Mouse (Mus musculus) lung, adult 2 months (tissue): ENCODE results near the gene Lypd8. TPM values are rescaled to one million over a fixed set of nuclear protein-coding genes. Genes with fewer than 3 reads are reported as not detected.
A peak's percentile ranks its signal among the peaks of the same experiment; 100 is the strongest.

Experiments used
- DNase-seq: peaks from one replicate; pipeline ENCODE4 v3.0.0; 2022
- H3K4me1 ChIP-seq: fragments of 200-500 bp; 2 replicates; pipeline ENCODE4 v1.6.1; 2011; ENCODE audit warnings: low read length; ENCODE audit not compliant: control insufficient read depth, insufficient read depth
- H3K4me3 ChIP-seq: fragments of 200-500 bp; replicated peaks from 2 replicates; pipeline ENCODE3; 2011; ENCODE audit warnings: low read depth, mild to moderate bottlenecking, control low read depth, low read length; ENCODE audit errors: extremely low read depth
- CTCF ChIP-seq: fragments of 200-500 bp; IDR thresholded peaks from 2 replicates; pipeline ENCODE4 v1.5.1; 2011; ENCODE audit warnings: mild to moderate bottlenecking, low read length, control low read depth; ENCODE audit not compliant: insufficient read depth
- POLR2A ChIP-seq: fragments of 200-500 bp; IDR thresholded peaks from 2 replicates; pipeline ENCODE4 v1.6.1; 2011; ENCODE audit warnings: low read depth, mild to moderate bottlenecking, control low read depth, low read length, borderline replicate concordance; ENCODE audit errors: extremely low read depth
- WGBS: fragments of 180-500 bp; shearing (Covaris S2); methylation state at CpG from one replicate; pipeline ENCODE4 v1.1.7; 2018; 5-methylcytosine and 5-hydroxymethylcytosine counted together
- polyA plus RNA-seq: library from polyadenylated mRNA; depleted of rRNA; stranded (reverse); fragments of >200 nt; gene quantifications from 2 replicates; pipeline ENCODE4 v1.2.3, GENCODE M21; 2012; rRNA removed

Gene Lypd8
- 0.71 and 47.1 TPM in 2 replicates for polyA plus RNA-seq

DNA sequence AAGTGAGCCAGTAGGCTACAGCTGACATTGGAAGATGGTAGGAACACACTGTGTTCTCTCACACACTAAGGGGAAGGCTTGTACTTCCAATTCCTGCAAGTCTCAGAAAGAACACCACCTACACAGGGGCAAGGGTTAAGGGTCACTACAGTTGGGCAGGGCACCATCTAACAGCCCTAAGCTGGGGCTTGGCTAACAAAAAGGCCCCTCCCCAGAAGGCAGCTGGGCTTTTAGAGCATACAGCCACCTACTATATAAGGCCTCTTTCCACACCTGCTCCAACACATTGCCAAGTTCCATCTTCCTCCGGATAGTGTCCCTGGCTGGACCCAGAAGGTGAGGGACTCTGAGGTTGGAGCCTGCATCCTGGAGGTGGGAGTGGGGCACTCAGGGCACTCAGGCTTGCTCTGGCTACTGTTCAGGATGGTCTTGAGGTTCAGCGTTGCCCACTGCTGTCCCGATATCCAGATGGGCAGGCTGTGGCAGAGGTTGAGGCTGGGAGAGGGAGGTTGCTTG is at the start of gene Lypd8:
Lypd8 (plus strand) TSS at position 281 of the 516 bp plus-strand sequence.
- Histone ChIP-seq H3K4me3 (no peak within 1 kb of the TSS), H3K4me1 (no peaks in the 10 kb centered on the region)
- TF ChIP-seq CTCF (no peak), POLR2A (no peak)
- 92% methylated on average over 3 of the region's 3 CpGs for WGBS
- no peak for DNase-seq

- H3K4me3 ChIP-seq: peak overlapping the region; percentile 83
- no peak for TF ChIP-seq POLR2A
- no peak for TF ChIP-seq CTCF
- WGBS: under 1% methylated on average over 21 of the region's 21 CpGs
- no peak for DNase-seq
- H3K4me1 ChIP-seq: peaks cover 2% of the 10 kb centered on the region
Measured at GRCm38 (mm10) chr11:58329906-58330275, 49.0 kb upstream of the Lypd8 start.

DNA sequence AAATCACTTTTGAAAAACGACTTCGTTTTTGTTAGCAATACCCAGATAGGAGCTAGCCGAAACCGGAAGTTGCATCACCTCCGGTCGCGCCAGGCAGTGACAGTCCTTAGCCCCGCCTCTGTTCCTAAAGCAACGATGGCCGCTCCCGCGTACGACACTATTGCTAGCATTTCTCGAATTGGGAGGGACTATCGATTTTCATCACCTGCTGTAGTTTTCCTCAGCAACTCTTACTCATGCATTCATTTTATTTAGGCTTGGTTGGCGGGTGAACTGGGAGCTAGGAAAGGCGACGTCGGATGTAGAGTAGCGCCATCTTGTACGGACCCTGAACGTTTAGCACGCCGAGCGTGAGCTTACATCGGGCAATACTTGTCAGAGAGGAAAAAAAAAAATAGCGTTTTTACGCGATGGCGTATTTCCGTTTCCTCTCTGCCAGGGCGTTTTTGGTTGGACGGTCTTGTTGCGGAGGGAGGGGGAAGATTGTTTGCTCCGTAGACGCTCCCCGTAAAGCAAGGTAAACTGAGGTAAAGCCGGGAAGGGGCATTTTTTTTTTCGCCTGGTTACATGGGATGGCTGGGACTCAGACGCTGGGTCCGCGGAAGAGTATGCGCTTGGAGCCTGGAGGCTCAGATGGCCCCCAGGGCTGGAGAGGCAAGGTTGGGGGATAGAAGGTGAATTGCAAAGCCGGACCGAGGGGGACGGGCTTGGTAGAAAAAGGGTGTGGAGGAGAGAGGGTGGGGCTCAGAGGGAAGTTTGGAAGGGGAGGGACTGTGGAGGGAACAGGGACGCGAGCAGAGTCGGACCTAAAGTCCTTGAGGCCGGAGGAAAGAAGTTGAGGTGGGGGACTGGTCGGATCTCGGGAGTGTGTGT is 48.3 kb upstream of the Lypd8 start, which contains the start of the genes Zfp672 and Sh3bp5l:
Zfp672 (minus strand) TSS at position 64 of the 873 bp plus-strand sequence.
Sh3bp5l (plus strand) TSS at position 449 of the 873 bp plus-strand sequence.
- DNase-seq: peak; percentile 88
- peak within 1 kb of the TSS; percentile 83 for H3K4me3 ChIP-seq

GRCm38 (mm10) chr11:58331149-58331495 is 47.7 kb upstream of the Lypd8 start:
- DNase-seq: no peak
- H3K4me3 ChIP-seq: peak overlapping the region; percentile 83
- WGBS: 14% methylated on average over 10 of the region's 10 CpGs
- peaks cover 2% of the 10 kb centered on the region for H3K4me1 ChIP-seq
- no peak for TF ChIP-seq POLR2A
- no peak for TF ChIP-seq CTCF

More for the DNA sequence above, 48.3 kb upstream of the Lypd8 start, which contains the start of the genes Zfp672 and Sh3bp5l:
- under 1% methylated on average over 52 of the region's 52 CpGs for WGBS
- H3K4me1 ChIP-seq: peaks cover 2% of the 10 kb centered on the region
- TF ChIP-seq CTCF (no peak), POLR2A (peak; percentile 76; the same call in 1 of the 2 replicates)

GRCm38 (mm10) chr11:58331546-58331945 is 47.3 kb upstream of the Lypd8 start:
- 79% methylated on average over 6 of the region's 6 CpGs for WGBS
- H3K4me3 ChIP-seq: no peak overlapping the region
- no peak for DNase-seq
- TF ChIP-seq CTCF (no peak), POLR2A (no peak)
- H3K4me1 ChIP-seq: peaks cover 2% of the 10 kb centered on the region

- Histone ChIP-seq H3K4me3 (no peak overlapping the region), H3K4me1 (no peaks in the 10 kb centered on the region; the same call in 1 of the 2 replicates)
- DNase-seq: peak; percentile 31
- 33% methylated on average over 3 of the region's 3 CpGs for WGBS
- TF ChIP-seq CTCF: no peak
- no peak for TF ChIP-seq POLR2A
Measured at GRCm38 (mm10) chr11:58334746-58335145, 44.1 kb upstream of the Lypd8 start.

- no peak for DNase-seq
- 82% methylated on average over 4 of the region's 4 CpGs for WGBS
- H3K4me3 ChIP-seq: no peak overlapping the region
- no peaks in the 10 kb centered on the region for H3K4me1 ChIP-seq
- no peak for TF ChIP-seq CTCF
- TF ChIP-seq POLR2A: no peak
Measured at GRCm38 (mm10) chr11:58346745-58347144, 32.1 kb upstream of the Lypd8 start.

DNA sequence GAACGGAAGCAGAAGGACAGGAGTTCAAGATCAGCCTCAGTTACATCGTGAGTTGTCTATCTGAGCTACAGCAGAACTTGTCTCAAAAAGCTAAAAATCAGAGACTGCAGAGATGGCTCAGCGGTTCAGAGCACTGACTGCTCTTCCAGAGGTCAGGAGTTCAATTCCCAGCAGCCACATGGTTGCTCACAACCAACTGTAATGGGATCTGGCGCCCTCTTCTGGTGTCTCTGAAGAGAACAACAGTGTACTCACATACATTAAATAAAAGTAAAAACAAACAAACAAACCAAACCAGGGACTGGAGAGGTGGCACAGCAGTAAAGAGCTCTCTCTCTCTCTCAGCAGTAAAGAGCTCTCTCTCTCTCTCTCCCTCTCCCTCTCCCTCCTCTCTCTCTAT is 28.2 kb upstream of the Lypd8 start:
- DNase-seq: no peak
- 78% methylated on average over 4 of the region's 4 CpGs for WGBS
- no peak for TF ChIP-seq POLR2A
- TF ChIP-seq CTCF: no peak
- no peaks in the 10 kb centered on the region for H3K4me1 ChIP-seq
- no peak overlapping the region for H3K4me3 ChIP-seq

- H3K4me3 ChIP-seq: no peak overlapping the region
- TF ChIP-seq CTCF: no peak
- TF ChIP-seq POLR2A: no peak
- no peaks in the 10 kb centered on the region for H3K4me1 ChIP-seq
- no peak for DNase-seq
- WGBS: 72% methylated on average over 5 of the region's 5 CpGs
Measured at GRCm38 (mm10) chr11:58351179-58351578, 27.7 kb upstream of the Lypd8 start.
